Mouse (Mus musculus) adrenal gland, postnatal 4 days (tissue): ENCODE measurements at regions not wholly inside any gene's neighbourhood (a gene's known extent, or its start where the extent isn't known, plus 50 kb on each side); places are given as distances from the start of the nearest gene placed in this dataset.

Experiments
- DNase-seq, 2 experiments: peaks; one replicate each; pipeline ENCODE4 v3.0.0; 2021 to 2022; ENCODE audit warnings: low spot score in 2 of 2, mixed read lengths in 2 of 2

GRCm38 (mm10) chr3:49096118-49096517 is 661.0 kb downstream of the Pcdh18 start:
- no peak for DNase-seq

- DNase-seq = peak; percentile 7 to 17
These were observed 663.1 kb downstream of the Pcdh18 start for GRCm38 (mm10) chr3:49093818-49094680.

DNA sequence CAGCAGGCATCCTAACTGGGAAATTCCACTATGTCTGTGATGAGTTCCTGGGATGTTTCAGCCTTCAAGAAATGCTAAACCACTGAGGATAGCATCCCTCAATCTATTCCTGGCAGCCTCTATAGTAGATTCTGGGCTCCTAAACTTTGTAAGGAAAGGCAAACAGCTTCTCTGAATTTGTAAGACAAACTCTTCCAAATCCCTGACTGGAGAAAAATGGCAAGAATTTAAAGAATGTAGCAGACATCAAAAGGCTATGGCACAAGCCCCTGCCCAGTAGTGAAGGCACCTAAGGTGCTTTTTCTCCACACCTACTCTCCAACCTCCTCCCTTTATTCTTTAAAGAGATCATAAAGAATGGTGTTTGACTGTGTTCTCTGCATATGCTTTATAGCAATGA is 688.3 kb downstream of the Pcdh18 start:
- no peak for DNase-seq

GRCm38 (mm10) chr3:49062081-49062480 is 695.0 kb downstream of the Pcdh18 start:
- no peak for DNase-seq

GRCm38 (mm10) chr3:49032981-49033380 is 724.1 kb downstream of the Pcdh18 start:
- DNase-seq = no peak

DNA sequence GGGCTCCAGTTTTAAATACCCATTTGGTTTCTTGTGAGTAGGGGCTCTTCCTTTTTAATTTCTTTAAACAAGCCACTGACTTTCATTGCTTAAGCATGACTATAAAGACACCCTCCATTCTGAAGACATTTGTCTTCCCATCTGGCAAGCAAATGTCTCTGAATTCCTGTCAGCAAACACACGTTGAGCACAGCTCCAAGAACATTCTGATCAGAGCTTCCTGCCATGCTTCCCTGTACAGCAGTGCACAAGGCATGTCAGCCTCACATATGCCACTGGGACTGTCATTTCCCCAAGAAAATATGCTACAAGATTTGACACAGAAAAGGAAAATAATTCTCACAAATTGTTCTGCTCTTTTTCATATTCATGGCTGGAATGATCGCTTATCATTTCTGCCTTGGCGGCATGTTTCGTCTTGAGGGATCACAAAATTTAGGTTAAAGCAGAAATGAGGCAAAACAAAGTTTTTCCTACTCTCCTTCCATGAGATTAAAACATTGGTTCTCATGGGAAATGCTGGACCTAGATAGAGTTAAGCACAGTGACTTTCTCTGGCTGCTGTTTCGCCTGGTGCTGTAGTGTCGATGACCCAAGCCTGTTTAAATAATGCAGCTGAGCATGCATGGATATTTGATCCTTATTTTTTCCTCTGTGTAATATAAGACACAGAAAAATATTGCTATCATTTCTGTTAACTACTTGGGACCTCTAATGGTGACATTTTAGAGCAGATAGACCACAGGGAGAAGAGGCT is 747.7 kb downstream of the Pcdh18 start:
- no peak for DNase-seq
